Mouse (Mus musculus) megakaryocyte, embryonic 14.5 days (primary cell): ENCODE data around the gene Lypd4.

Experiments used
- FLI1 ChIP-seq: IDR thresholded peaks from 2 replicates; pipeline ENCODE4 v1.6.1; 2012; ENCODE audit warnings: low read length, inconsistent platforms, mixed read lengths
- GATA1 ChIP-seq: IDR thresholded peaks from 3 replicates; pipeline ENCODE4 v1.6.1; 2012; ENCODE audit warnings: mixed read lengths, low read length, inconsistent platforms, borderline replicate concordance

DNA sequence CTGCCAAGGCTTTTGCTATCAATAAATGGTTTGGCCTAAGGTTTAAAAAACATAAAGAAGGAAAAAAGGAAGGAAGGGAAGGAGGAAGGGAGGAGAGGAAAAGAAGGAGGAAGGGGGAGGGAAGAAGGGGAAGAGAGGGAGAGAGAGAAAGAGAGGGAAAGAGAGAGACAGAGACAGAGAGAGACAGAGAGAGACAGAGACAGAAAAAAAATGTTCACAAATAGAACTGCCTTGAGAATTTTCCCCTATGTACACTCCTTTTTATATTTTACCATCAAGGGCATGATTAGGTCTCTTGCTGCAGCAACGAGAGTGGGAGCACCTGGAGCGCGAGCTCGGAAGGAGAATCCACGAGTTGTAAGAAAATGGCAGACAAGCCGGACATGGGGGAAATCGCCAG, 7.8 kb downstream of the Lypd4 start, which contains the start of gene Gm9844:
- no peak for TF ChIP-seq GATA1
- TF ChIP-seq FLI1: no peak
